Mouse (Mus musculus) MEL (cell line): ENCODE results near the gene Ubp1. TPM values are rescaled to one million over a fixed set of nuclear protein-coding genes. Genes with fewer than 3 reads are reported as not detected.

ENCODE experiments used
- DNase-seq: peaks from one replicate; pipeline ENCODE4 v3.0.0; 2011; ENCODE audit warnings: low read depth, low spot score
- H3K27ac ChIP-seq: 2 replicates; pipeline ENCODE4 v1.5.1; 2012; ENCODE audit warnings: low read depth, mild to moderate bottlenecking, control low read depth, low read length, moderate library complexity; ENCODE audit not compliant: control insufficient read depth
- H3K27me3 ChIP-seq, 2 experiments: fragments of 150-350 bp in 1 of 2; sonication (generic) in 1 of 2; 2 replicates each; pipeline ENCODE4 v1.6.1; 2012; ENCODE audit warnings: low read length in 2 of 2, mild to moderate bottlenecking in 2 of 2, improper control_type of control experiment in 1 of 2, moderate library complexity in 1 of 2; ENCODE audit not compliant: insufficient read depth in 2 of 2, control insufficient read depth in 1 of 2
- H3K36me3 ChIP-seq, 2 experiments: 2 replicates each; pipeline ENCODE4 v1.6.1; 2012 to 2014; ENCODE audit warnings: low read length in 2 of 2, improper control_type of control experiment in 1 of 2, inconsistent platforms in 1 of 2, mild to moderate bottlenecking in 1 of 2; ENCODE audit not compliant: insufficient read depth in 2 of 2, control insufficient read depth in 1 of 2
- H3K4me1 ChIP-seq, 2 experiments: fragments of 150-350 bp in 1 of 2; sonication (generic) in 1 of 2; 2 replicates each; pipeline ENCODE4 v1.6.1; 2012; ENCODE audit warnings: low read length in 2 of 2, improper control_type of control experiment in 1 of 2, mild to moderate bottlenecking in 1 of 2; ENCODE audit not compliant: insufficient read depth in 2 of 2, control insufficient read depth in 1 of 2
- H3K4me3 ChIP-seq, 2 experiments: fragments of 150-350 bp in 1 of 2; sonication (generic) in 1 of 2; 2 replicates each; pipeline ENCODE4 v1.5.1; 2012; ENCODE audit warnings: low read depth in 2 of 2, low read length in 2 of 2, mild to moderate bottlenecking in 2 of 2, moderate library complexity in 2 of 2, control low read depth in 1 of 2, improper control_type of control experiment in 1 of 2; ENCODE audit not compliant: control insufficient read depth in 1 of 2, insufficient read depth in 1 of 2
- H3K79me2 ChIP-seq: 2 replicates; pipeline ENCODE4 v1.6.1; 2012; ENCODE audit warnings: mild to moderate bottlenecking, low read length, moderate library complexity; ENCODE audit not compliant: control insufficient read depth, poor library complexity, insufficient read depth
- H3K9ac ChIP-seq: 2 replicates; pipeline ENCODE4 v1.6.1; 2012; ENCODE audit warnings: low read depth, mild to moderate bottlenecking, control low read depth, low read length, moderate library complexity; ENCODE audit not compliant: control insufficient read depth, poor library complexity, severe bottlenecking
- H3K9me3 ChIP-seq: fragments of 150-350 bp; sonication (generic); replicated peaks from 2 replicates; pipeline ENCODE4 v1.6.1; 2012; ENCODE audit warnings: mild to moderate bottlenecking, low read length, improper control_type of control experiment, moderate library complexity; ENCODE audit not compliant: insufficient read depth
- BHLHE40 ChIP-seq: IDR thresholded peaks from 2 replicates; pipeline ENCODE4 v1.6.1; 2012; ENCODE audit warnings: low read depth, mild to moderate bottlenecking, inconsistent platforms, low read length, improper control_type of control experiment, borderline replicate concordance
- ETS1 ChIP-seq: IDR thresholded peaks from 2 replicates; pipeline ENCODE4 v1.6.1; 2012; ENCODE audit warnings: low read depth, mild to moderate bottlenecking, inconsistent platforms, low read length, improper control_type of control experiment, moderate library complexity
- GABPA ChIP-seq: IDR thresholded peaks from 2 replicates; pipeline ENCODE4 v1.6.1; 2012; ENCODE audit warnings: low read depth, mild to moderate bottlenecking, inconsistent platforms, low read length, improper control_type of control experiment, moderate library complexity
- HCFC1 ChIP-seq: IDR thresholded peaks from 2 replicates; pipeline ENCODE4 v1.6.1; 2012; ENCODE audit warnings: low read depth, mild to moderate bottlenecking, inconsistent platforms, low read length, improper control_type of control experiment, moderate library complexity
- JUND ChIP-seq: IDR thresholded peaks from 2 replicates; pipeline ENCODE4 v1.6.1; 2011; ENCODE audit warnings: low read depth, mild to moderate bottlenecking, improper control_type of control experiment, low read length
- KAT2A ChIP-seq: conservative IDR thresholded peaks from 2 replicates; pipeline ENCODE4 v1.6.1; 2012; ENCODE audit warnings: low read depth, low read length, improper control_type of control experiment, inconsistent platforms
- MAFK ChIP-seq: IDR thresholded peaks from 2 replicates; pipeline ENCODE4 v1.6.1; 2011; ENCODE audit warnings: low read depth, mild to moderate bottlenecking, low read length, improper control_type of control experiment, borderline replicate concordance
- MAX ChIP-seq: IDR thresholded peaks from 2 replicates; pipeline ENCODE4 v1.6.1; 2011; ENCODE audit warnings: low read length, improper control_type of control experiment
- MEF2A ChIP-seq: IDR thresholded peaks from 2 replicates; pipeline ENCODE4 v1.6.1; 2014; ENCODE audit warnings: low read depth, mild to moderate bottlenecking, inconsistent platforms, low read length, improper control_type of control experiment; ENCODE audit not compliant: poor library complexity, insufficient replicate concordance, severe bottlenecking; ENCODE audit errors: extremely low read depth
- MXI1 ChIP-seq: IDR thresholded peaks from 2 replicates; pipeline ENCODE4 v1.6.1; 2011; ENCODE audit warnings: mild to moderate bottlenecking, low read depth, low read length, improper control_type of control experiment
- MYC ChIP-seq: IDR thresholded peaks from 2 replicates; pipeline ENCODE4 v1.6.1; 2011; ENCODE audit warnings: low read depth, mild to moderate bottlenecking, low read length, improper control_type of control experiment, moderate library complexity
- POLR2AphosphoS2 ChIP-seq: IDR thresholded peaks from 2 replicates; pipeline ENCODE4 v1.6.1; 2011; ENCODE audit warnings: low read length, improper control_type of control experiment
- POLR2AphosphoS5 ChIP-seq: IDR thresholded peaks from 2 replicates; pipeline ENCODE4 v1.6.1; 2012; ENCODE audit warnings: low read depth, borderline replicate concordance, mild to moderate bottlenecking, inconsistent platforms, low read length, moderate library complexity, mixed read lengths
- RAD21 ChIP-seq: IDR thresholded peaks from 2 replicates; pipeline ENCODE4 v1.6.1; 2011; ENCODE audit warnings: mild to moderate bottlenecking, low read depth, low read length, improper control_type of control experiment
- RCOR1 ChIP-seq: IDR thresholded peaks from 2 replicates; pipeline ENCODE4 v1.6.1; 2012; ENCODE audit warnings: low read depth, mild to moderate bottlenecking, inconsistent platforms, low read length, improper control_type of control experiment
- SIN3A ChIP-seq: IDR thresholded peaks from 2 replicates; pipeline ENCODE4 v1.6.1; 2012; ENCODE audit warnings: low read length, improper control_type of control experiment, inconsistent platforms
- TCF12 ChIP-seq: IDR thresholded peaks from 2 replicates; pipeline ENCODE4 v1.6.1; 2014; ENCODE audit warnings: low read depth, mild to moderate bottlenecking, inconsistent platforms, low read length, improper control_type of control experiment, moderate library complexity
- UBTF ChIP-seq: IDR thresholded peaks from 2 replicates; pipeline ENCODE4 v1.6.1; 2012; ENCODE audit warnings: low read depth, mild to moderate bottlenecking, inconsistent platforms, low read length, improper control_type of control experiment, moderate library complexity, borderline replicate concordance; ENCODE audit not compliant: insufficient read depth
- USF1 ChIP-seq: IDR thresholded peaks from 2 replicates; pipeline ENCODE4 v1.6.1; 2014; ENCODE audit warnings: low read depth, mild to moderate bottlenecking, inconsistent platforms, low read length, improper control_type of control experiment, moderate library complexity
- USF2 ChIP-seq, 2 experiments: IDR thresholded peaks; 2 replicates each; pipeline ENCODE4 v1.6.1; 2011 to 2012; ENCODE audit warnings: improper control_type of control experiment in 2 of 2, low read length in 2 of 2, borderline replicate concordance in 1 of 2, inconsistent platforms in 1 of 2, low read depth in 1 of 2, mild to moderate bottlenecking in 1 of 2; ENCODE audit not compliant: insufficient read depth in 1 of 2
- ZC3H11A ChIP-seq: IDR thresholded peaks from 2 replicates; pipeline ENCODE4 v1.6.1; 2012; ENCODE audit warnings: low read depth, mild to moderate bottlenecking, inconsistent platforms, low read length, improper control_type of control experiment
- ZKSCAN1 ChIP-seq: IDR thresholded peaks from 2 replicates; pipeline ENCODE4 v1.6.1; 2012; ENCODE audit warnings: low read depth, mild to moderate bottlenecking, inconsistent platforms, low read length, improper control_type of control experiment, moderate library complexity
- ZMIZ1 ChIP-seq: IDR thresholded peaks from 2 replicates; pipeline ENCODE4 v1.6.1; 2012; ENCODE audit warnings: low read depth, mild to moderate bottlenecking, inconsistent platforms, low read length, improper control_type of control experiment, moderate library complexity
- ZNF384 ChIP-seq: IDR thresholded peaks from 2 replicates; pipeline ENCODE4 v1.6.1; 2012; ENCODE audit warnings: low read depth, mild to moderate bottlenecking, inconsistent platforms, low read length, improper control_type of control experiment
- polyA plus RNA-seq, 2 experiments: library from polyadenylated mRNA; stranded (reverse) in 1 of 2; unstranded in 1 of 2; fragments of >175 nt in 1 of 2; fragments of >200 nt in 1 of 2; gene quantifications; 2 replicates each; pipeline versions ENCODE4 v1.2.1 to v1.2.4; 2012; ENCODE audit warnings: low replicate concordance in 2 of 2, low read depth in 1 of 2; ENCODE audit not compliant: insufficient read length in 2 of 2, insufficient read depth in 1 of 2, missing spikeins in 1 of 2
- total RNA-seq: library from RNA; depleted of rRNA; stranded (reverse); fragments of 300-350 nt; gene quantifications from 2 replicates; pipeline ENCODE4 v1.2.3, GENCODE M21; 2012

The Ubp1 gene
- total and polyA plus RNA-seq, 3 experiments, result 46.4 to 95.5 (median 60.8) TPM

DNA sequence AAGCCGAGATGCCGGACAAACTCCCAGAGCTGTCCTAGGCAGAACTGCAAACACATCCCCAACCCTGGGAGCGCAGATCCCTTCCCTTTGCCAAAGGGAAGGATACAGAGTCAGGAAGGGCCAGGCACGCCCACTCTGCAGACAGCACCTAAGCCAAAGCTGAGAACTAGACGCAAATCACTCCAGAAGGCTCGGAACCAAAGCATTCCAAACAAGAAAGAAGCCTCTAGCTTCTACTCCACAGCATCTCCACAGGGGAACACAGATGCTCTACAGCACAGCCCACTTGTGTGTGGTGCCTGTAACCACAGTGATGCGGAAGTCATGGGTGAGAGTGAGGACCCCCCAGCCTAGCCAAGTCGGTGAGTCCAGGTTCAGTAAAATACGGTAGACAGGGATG, 94.4 kb downstream of the Ubp1 start:
- H3K79me2 ChIP-seq, result no peaks in the 10 kb centered on the region
- H3K27me3 ChIP-seq, result no peaks in the 10 kb centered on the region
- H3K4me3 ChIP-seq, result no peak overlapping the region
- TF ChIP-seq TCF12, result no peak
- no peak for TF ChIP-seq USF1
- no peak for TF ChIP-seq MAX
- no peak for TF ChIP-seq RAD21
- TF ChIP-seq GABPA, result no peak
- TF ChIP-seq ZMIZ1, result no peak
- TF ChIP-seq POLR2AphosphoS2, result no peak
- no peaks in the 10 kb centered on the region; a peak in 1 of 4 replicates for H3K36me3 ChIP-seq
- no peaks in the 10 kb centered on the region for H3K9me3 ChIP-seq
- no peak for DNase-seq
- peaks cover 0 to 8% of the 10 kb centered on the region in 2 experiments; a peak in 1 of 4 replicates for H3K4me1 ChIP-seq
- no peak overlapping the region for H3K9ac ChIP-seq
- H3K27ac ChIP-seq, result no peak overlapping the region

DNA sequence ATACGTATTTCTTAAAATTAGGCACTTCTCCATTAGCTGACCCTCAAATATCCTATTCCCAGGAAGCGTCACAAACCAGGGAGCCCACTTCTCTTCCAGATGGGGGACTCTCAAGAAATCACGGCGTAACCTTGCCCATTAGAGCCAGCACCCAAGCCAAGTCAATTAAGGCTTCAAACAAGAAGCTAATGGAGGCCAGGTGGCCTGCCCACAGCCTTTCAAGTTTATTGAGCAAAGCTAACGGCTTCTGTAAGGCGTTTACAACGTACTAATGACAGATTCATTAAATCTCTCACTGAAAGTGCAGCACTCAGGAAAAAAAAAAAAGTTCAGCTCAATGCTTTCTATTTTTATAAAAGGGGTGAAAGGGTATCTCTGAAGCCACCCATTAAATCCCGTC, 95.1 kb downstream of the Ubp1 start:
- Histone ChIP-seq H3K4me3 (peak overlapping the region; percentile 71 to 83), H3K9ac (peak overlapping the region; percentile 63), H3K79me2 (no peaks in the 10 kb centered on the region), H3K36me3 (no peaks in the 10 kb centered on the region; a peak in 1 of 4 replicates), H3K27me3 (no peaks in the 10 kb centered on the region), H3K4me1 (peaks cover 0 to 8% of the 10 kb centered on the region in 2 experiments; a peak in 1 of 4 replicates), H3K9me3 (no peaks in the 10 kb centered on the region), H3K27ac (no peak overlapping the region)
- DNase-seq, result peak; percentile 20
- TF ChIP-seq POLR2AphosphoS5 (no peak), USF2 (IDR thresholded peaks at IDR 0.05; ENCODE audit: borderline replicate concordance in 1 of 2, insufficient read depth in 1 of 2, low read depth in 1 of 2, low read length in 2 of 2) (no peak), ZNF384 (0 out of 2 replicates have a peak, but pooled peaks have one; percentile 20)

DNA sequence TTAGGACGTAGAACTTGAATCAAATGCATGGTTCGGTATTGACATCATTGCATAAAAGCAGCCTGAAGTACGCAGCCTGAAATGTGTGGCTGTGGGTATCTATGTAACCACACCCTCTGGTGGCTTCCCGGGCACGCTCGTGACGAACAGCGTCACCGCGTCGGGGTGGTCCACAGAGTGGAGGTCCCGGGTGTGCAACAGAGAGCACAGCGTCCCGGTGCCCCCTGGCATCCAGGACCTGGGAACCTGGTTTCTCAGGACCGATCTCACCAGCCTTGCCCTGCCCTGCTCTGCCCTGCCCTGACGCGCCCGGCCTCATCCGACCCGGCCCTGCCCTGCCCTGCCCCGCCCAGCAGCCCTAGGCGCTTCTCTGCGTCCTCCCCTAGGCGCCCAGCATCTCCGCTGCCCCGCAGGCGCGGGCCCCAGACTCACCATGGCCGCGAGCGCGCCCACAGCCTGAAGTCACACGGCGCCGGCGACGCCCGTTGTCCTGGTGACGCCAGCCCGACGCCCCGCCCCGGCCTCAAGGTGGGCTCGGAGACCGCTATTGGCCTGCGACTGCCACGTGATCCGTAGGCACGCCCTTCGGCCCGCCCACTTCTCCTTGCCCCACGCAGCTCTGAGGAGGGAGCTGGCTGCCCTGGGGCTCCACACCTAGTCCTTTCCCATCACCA, 95.7 kb downstream of the Ubp1 start:
- Histone ChIP-seq H3K36me3 (no peaks in the 10 kb centered on the region; a peak in 1 of 4 replicates), H3K79me2 (no peaks in the 10 kb centered on the region), H3K27ac (no peak overlapping the region), H3K9me3 (no peaks in the 10 kb centered on the region), H3K27me3 (no peaks in the 10 kb centered on the region), H3K4me1 (peaks cover 0 to 8% of the 10 kb centered on the region in 2 experiments; a peak in 1 of 4 replicates), H3K9ac (peak overlapping the region; percentile 63), H3K4me3 (peak overlapping the region; percentile 71 to 83)
- DNase-seq, result peak; percentile 95
- TF ChIP-seq BHLHE40 (peak; percentile 45; the same call in 1 of the 2 replicates), MYC (no peak), KAT2A (no peak), MAFK (no peak), MXI1 (peak; percentile 83), ETS1 (no peak; the same call in 1 of the 2 replicates), ZC3H11A (no peak), ZKSCAN1 (no peak), RCOR1 (no peak), SIN3A (peak; percentile 66), UBTF (no peak), HCFC1 (peak; percentile 55; the same call in 1 of the 2 replicates), JUND (no peak), MEF2A (no peak), GABPA (no peak)
